ENCODE assay signal across 12 mouse cellular contexts in genomic region chr8:31008309-31008708, GRCm38 (mm10).
"Had no signal": no experiment of that assay in that cellular context is flagged by ENCODE, and none has a peak within 500 bp of the region (broad histone marks: within the 10 kb centered on the region; RNA-seq: fewer than 3 reads in every experiment).

No protein-coding gene starts in this region.

- H3K27ac ChIP-seq: intestine, embryonic 15.5 days; kidney, embryonic 15.5 days; limb, embryonic 13.5 days; liver, embryonic 14.5 days; midbrain, embryonic 13.5 days; neural tube, embryonic 12.5 days; stomach, embryonic 15.5 days had no signal

- H3K9ac ChIP-seq: intestine, embryonic 15.5 days; kidney, embryonic 15.5 days; limb, embryonic 13.5 days; liver, embryonic 14.5 days; midbrain, embryonic 13.5 days; neural tube, embryonic 12.5 days; stomach, embryonic 15.5 days had no signal

- ATAC-seq: intestine, embryonic 15.5 days; midbrain, embryonic 13.5 days had no signal

- H3K4me3 ChIP-seq: intestine, embryonic 15.5 days; kidney, embryonic 15.5 days; limb, embryonic 13.5 days; midbrain, embryonic 13.5 days; neural tube, embryonic 12.5 days; stomach, embryonic 15.5 days had no signal

- H3K4me2 ChIP-seq: intestine, embryonic 15.5 days; kidney, embryonic 15.5 days; limb, embryonic 13.5 days; midbrain, embryonic 13.5 days; neural tube, embryonic 12.5 days; stomach, embryonic 15.5 days had no signal

- H3K36me3 ChIP-seq: intestine, embryonic 15.5 days; kidney, embryonic 15.5 days; limb, embryonic 13.5 days; midbrain, embryonic 13.5 days; neural tube, embryonic 12.5 days; stomach, embryonic 15.5 days had no signal

- H3K27me3 ChIP-seq: intestine, embryonic 15.5 days; kidney, embryonic 15.5 days; limb, embryonic 13.5 days; midbrain, embryonic 13.5 days; neural tube, embryonic 12.5 days; stomach, embryonic 15.5 days had no signal

- H3K4me1 ChIP-seq: intestine, embryonic 15.5 days; kidney, embryonic 15.5 days; limb, embryonic 13.5 days; midbrain, embryonic 13.5 days; neural tube, embryonic 12.5 days; stomach, embryonic 15.5 days had no signal

- DNase-seq: kidney, adult 18-20 months; kidney, postnatal 14 days; left cerebral cortex, postnatal 4 days; lung, adult 18-20 months; thymus, postnatal 36 days had no signal

- H3K9me3 ChIP-seq: intestine, embryonic 15.5 days; kidney, embryonic 15.5 days; limb, embryonic 13.5 days; midbrain, embryonic 13.5 days; neural tube, embryonic 12.5 days; stomach, embryonic 15.5 days had no signal
